Mouse (Mus musculus): ENCODE measurements around the gene Coq6.
A peak's percentile ranks its signal among the peaks of the same experiment; 100 is the strongest.

Gene Coq6

GRCm38 (mm10) chr12:84396947-84397679 lies 35.7 kb downstream of the Coq6 start:
- DNase-seq (ENCODE audit: low spot score): no peak

DNA sequence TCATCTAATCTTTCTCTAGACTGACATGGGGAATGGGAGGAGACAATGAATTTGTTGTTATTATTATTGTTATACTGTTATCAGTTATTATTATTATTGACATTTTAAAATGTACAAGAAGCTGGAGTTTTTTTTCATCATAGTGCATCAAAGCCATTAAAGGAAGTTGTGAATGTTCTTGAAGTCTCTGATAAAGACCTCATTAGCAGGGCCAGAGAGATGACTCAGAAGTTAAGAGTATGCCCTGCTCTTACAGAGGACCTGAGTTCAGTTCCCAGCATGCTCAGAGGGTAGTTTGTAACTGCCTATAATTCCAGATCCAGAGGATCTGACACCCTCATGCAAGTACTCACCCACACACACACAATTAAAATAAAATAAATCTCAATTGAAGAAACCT lies 36.2 kb downstream of the Coq6 start:
- no peak for DNase-seq (ENCODE audit: low spot score)

DNA sequence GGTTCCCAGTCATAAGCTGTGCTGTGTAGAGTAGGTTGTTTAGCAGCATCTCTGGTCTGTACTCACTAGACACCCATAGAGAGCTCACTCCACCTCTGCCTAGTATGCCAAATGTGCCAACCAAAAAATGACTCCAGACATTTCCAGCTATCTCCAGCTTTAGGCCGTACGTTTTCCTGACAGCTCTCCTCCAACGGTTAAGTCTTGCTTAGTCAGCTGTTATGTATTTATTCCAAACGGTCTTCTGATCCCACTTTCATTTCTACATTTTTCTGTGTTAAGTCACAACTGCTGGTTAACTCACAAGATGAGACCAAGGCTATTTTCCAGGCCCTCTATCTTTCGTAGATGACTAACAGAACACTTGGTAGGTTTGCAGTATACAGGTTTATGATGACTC lies 37.2 kb downstream of the Coq6 start:
- DNase-seq (ENCODE audit: low spot score): no peak

- DNase-seq (ENCODE audit: low spot score): no peak
Measured at GRCm38 (mm10) chr12:84399135-84399534, 37.7 kb downstream of the Coq6 start.

DNA sequence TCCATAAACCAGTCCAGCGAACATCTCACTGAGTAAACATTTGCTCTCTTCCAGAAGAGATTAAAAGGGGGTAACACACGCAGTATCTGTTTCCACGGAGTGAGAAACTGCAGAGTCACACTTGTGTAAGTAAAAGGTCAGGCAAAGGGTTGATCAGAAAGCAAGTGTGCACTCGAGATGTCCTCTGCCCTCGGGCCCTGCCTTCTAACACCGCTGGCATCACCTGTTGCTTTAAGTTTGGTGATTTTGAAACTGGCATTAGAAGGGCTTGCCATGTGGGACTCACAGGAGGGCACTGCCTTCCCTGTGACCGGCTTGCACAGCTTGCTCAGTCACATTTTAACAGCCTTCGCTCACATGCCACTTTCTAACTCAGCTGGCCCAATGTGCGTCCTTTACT lies 38.2 kb downstream of the Coq6 start:
- no peak for DNase-seq (ENCODE audit: low spot score)

GRCm38 (mm10) chr12:84400068-84400467 lies 38.6 kb downstream of the Coq6 start:
- DNase-seq (ENCODE audit: low spot score): no peak

DNA sequence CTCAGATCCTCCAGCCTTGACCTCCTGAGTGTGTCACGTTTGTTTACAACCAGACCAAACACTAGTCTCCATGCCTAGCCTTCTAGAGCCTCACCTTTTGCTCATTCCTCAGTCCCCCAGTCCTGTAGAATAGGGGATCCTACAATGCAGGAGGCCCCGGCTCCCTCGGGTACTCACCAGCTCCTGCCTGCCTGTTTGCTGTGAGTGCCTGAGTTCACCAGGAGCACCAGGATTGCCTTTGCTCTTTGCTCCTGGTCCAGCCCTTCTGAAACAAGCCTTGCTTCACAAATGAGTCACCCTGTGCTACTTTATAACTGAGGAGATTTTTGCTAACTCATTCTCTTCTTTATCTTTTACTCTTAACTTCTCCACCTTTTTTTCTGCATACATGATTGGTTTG lies 39.2 kb downstream of the Coq6 start:
- DNase-seq (ENCODE audit: low spot score): no peak

- no peak for DNase-seq (ENCODE audit: low spot score)
Measured at GRCm38 (mm10) chr12:84402923-84403322, 41.5 kb downstream of the Coq6 start.

DNA sequence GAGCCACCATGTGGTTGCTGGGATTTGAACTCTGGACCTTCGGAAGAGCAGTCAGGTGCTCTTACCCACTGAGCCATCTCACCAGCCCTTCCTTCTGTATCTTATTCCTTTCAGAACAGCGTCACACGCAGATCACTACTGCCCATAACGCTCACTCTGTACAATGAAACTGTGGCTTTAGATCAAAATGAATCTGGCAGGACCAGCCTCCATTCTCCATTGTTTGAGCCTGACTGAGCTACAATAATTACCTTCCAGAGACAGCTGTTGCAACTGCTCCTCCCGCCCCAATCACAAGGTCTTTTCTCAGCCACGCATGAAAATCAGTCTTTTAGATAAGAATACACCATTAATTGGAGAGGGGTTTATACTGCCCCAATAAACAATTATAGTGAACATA lies 43.1 kb downstream of the Coq6 start:
- DNase-seq (ENCODE audit: low spot score): no peak

DNA sequence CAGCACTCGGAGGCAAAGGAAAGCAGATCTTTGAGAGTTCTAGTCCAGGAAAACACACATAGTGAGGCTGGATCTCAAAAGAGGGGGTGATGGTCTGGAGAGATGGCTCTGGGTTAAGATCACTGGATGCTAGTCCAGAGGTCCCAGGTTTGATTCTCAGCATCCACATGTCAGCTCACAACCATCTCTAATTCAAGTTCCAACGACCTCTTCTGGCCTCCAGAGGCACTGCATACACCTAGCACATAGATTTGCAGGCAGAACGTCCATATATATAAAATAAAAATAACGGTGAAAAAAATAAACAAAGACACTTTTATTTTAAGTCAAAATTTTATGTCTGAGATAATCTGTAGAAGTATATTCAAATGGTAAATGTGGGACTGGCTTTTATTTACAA lies 45.8 kb downstream of the Coq6 start:
- DNase-seq (ENCODE audit: low spot score): no peak

GRCm38 (mm10) chr12:84407874-84408818 lies 46.7 kb downstream of the Coq6 start:
- no peak for DNase-seq (ENCODE audit: low spot score)

GRCm38 (mm10) chr12:84408819-84409507 lies 47.5 kb downstream of the Coq6 start, which contains the start of the genes Entpd5 and Bbof1:
TSS of gene Entpd5 (minus strand) at chr12:84409029.
TSS of gene Bbof1 (plus strand) at chr12:84409071.
- peak; percentile 95 for DNase-seq (ENCODE audit: low spot score)

GRCm38 (mm10) chr12:84416834-84417604 lies 55.6 kb downstream of the Coq6 start, which contains the start of gene Rnf113a2:
TSS of gene Rnf113a2 (plus strand) at chr12:84417196.
- peak; percentile 86 for DNase-seq (ENCODE audit: low spot score)

GRCm38 (mm10) chr12:84417605-84417922 lies 56.1 kb downstream of the Coq6 start:
- no peak for DNase-seq (ENCODE audit: low spot score)

All from testis, postnatal 10 days (tissue).